Mouse (Mus musculus) megakaryocyte, adult 5-6 weeks (primary cell): ENCODE results near the gene Draxin. TPM values are rescaled to one million over a fixed set of nuclear protein-coding genes. Genes with fewer than 3 reads are reported as not detected.

Experiments
- ATAC-seq: 2 replicates; pipeline ENCODE4 v1.8.0; 2016; ENCODE audit warnings: mild to moderate bottlenecking, inconsistent platforms; ENCODE audit not compliant: poor library complexity, severe bottlenecking
- total RNA-seq, 2 experiments: library from RNA; stranded (forward) in 1 of 2; stranded (reverse) in 1 of 2; fragments of 153-499, 151-499 nt in 1 of 2; fragments of 221-1000, 200-1000 nt in 1 of 2; gene quantifications; 2 replicates each; pipeline versions ENCODE4 v1.2.3 to v1.2.4; 2015 to 2017

Gene Draxin
- total RNA-seq, 2 experiments from 2014 or later = not detected

- ATAC-seq = no peak
Observed at GRCm38 (mm10) chr4:148085131-148085906, 45.2 kb downstream of the Draxin start.

- no peak for ATAC-seq
Observed at GRCm38 (mm10) chr4:148084261-148084714, 46.2 kb downstream of the Draxin start.

- peak; percentile 14; the same call in 1 of the 2 replicates for ATAC-seq
Observed at GRCm38 (mm10) chr4:148083176-148083899, 47.2 kb downstream of the Draxin start.

- ATAC-seq = peak; percentile 48
Observed at GRCm38 (mm10) chr4:148082257-148083044, 48.0 kb downstream of the Draxin start.

- ATAC-seq = no peak
Observed at GRCm38 (mm10) chr4:148081201-148081600, 49.3 kb downstream of the Draxin start.

- ATAC-seq = no peak
Observed at GRCm38 (mm10) chr4:148080597-148080973, 49.9 kb downstream of the Draxin start.

- ATAC-seq = no peak
Observed at GRCm38 (mm10) chr4:148079944-148080596, 50.4 kb downstream of the Draxin start.

- no peak for ATAC-seq
Observed at GRCm38 (mm10) chr4:148079212-148079611, 51.3 kb downstream of the Draxin start.

GRCm38 (mm10) chr4:148075881-148076280, 54.6 kb downstream of the Draxin start:
- no peak for ATAC-seq

GRCm38 (mm10) chr4:148075259-148075658, 55.2 kb downstream of the Draxin start:
- peak; percentile 76 for ATAC-seq

GRCm38 (mm10) chr4:148074521-148075189, 55.8 kb downstream of the Draxin start:
- peak; percentile 61 for ATAC-seq

GRCm38 (mm10) chr4:148071508-148071907, 59.0 kb downstream of the Draxin start:
- ATAC-seq = no peak

- no peak; the same call in 1 of the 2 replicates for ATAC-seq
Observed at GRCm38 (mm10) chr4:148069602-148070218, 60.8 kb downstream of the Draxin start.

- no peak for ATAC-seq
Observed at GRCm38 (mm10) chr4:148067346-148067745, 63.2 kb downstream of the Draxin start.

GRCm38 (mm10) chr4:148066401-148066744, 64.1 kb downstream of the Draxin start:
- ATAC-seq = no peak

GRCm38 (mm10) chr4:148065702-148066400, 64.6 kb downstream of the Draxin start:
- no peak for ATAC-seq

- ATAC-seq = no peak
Observed at GRCm38 (mm10) chr4:148061086-148061480, 69.4 kb downstream of the Draxin start.

- peak; percentile 68 for ATAC-seq
Observed at GRCm38 (mm10) chr4:148060120-148061085, 70.1 kb downstream of the Draxin start.
